Mouse (Mus musculus) layer of hippocampus, adult 9-10 months (tissue): ENCODE results near the gene Cd302.

Experiments used
- DNase-seq: peaks from one replicate; pipeline ENCODE4 v3.0.0; 2022; ENCODE audit warnings: low spot score

The Cd302 gene

DNA sequence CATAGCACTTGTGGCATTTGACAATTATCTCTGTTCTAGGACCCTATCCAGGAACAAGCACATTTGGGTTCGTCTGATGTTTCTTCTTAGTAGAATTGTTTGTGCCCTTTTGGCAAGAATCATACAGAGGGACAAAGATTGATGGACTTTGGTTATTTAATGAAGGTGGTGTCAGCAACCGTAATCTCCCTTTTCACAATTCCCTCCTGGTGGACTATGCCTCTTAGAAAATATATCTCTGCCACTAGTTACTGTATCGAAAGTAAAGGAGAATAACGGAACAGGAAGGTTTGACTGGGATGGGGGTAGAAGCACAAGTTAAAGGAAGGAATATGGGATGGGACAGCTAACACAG lies at the start of gene Cd302:
Gene Cd302, minus strand, starts transcription at position 22 of the 355 bp plus-strand sequence.
- no peak for DNase-seq

DNA sequence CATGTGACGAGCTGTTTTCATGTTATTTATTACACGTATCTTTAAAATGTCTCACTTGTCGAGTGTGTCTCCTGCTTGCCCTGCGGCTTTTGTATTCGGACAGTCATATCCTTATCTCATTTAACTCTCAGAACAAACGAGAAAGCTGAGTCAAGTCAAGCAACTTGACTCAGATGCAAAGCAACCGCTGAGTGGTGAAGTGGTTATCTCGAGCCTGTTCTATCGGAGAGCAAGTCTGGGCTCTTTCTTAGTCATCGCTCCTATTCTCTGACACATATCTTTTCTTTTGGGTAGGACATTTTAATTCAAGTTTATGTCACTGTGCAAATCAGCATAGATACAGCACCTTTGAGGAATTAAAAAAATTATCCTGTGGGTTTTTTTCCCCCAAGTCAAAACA lies 44.4 kb upstream of the Cd302 start:
- DNase-seq = no peak

DNA sequence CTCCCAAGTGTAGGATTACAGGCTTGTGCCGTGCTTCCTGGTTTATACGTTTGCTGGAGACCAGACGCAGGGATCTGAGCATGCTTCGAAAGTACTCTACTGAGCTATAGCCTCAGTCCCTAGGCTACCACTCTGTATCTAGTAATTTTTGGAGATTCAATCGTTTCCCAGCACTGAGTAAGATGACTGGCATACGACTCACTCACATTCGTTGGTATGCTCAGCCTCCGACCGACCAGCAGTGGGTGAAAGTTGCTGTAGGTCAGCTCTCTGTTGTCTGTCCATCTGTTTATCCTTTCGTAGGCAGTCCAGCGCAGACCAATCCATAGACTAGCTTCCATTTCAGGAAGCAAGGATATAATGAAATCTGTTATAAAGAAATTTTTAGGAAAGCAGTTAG lies 43.3 kb upstream of the Cd302 start:
- no peak for DNase-seq

DNA sequence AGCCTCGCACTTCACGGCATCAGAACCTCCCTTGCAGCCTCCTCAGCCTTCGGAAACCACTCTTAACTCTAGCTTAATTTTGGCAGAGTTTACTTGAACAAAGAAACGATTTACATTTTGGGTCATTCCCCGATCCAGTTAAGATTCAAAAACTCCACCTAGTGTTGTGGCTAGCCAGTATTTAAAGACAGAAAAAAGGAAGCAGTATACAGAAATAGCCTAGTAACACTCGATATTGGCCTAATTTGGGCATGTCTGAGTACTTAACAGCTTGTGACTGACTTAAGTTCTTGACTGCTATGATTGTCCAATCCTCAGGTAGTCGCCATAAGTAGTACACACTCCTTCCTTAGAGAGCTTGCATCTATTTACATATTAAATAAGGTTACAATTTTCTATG lies 42.7 kb upstream of the Cd302 start:
- no peak for DNase-seq

DNA sequence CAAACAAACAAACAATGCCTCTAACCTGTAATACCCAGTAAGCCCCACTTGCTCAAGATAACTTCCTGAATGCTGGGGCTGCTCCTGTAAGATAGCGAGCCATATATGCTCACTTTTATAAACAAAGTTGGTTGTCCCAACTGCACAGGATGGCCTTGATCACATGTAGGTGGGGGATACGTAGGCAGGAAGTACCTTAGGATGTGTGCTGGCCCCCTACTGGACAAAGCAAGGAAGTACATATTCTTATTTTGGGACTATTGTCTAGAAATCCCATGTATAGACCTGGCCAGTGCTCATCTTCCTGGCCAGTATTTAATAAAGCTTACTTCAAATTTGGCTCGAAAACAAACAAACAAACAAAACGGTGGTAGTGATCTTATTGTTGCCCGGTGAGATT lies 39.1 kb upstream of the Cd302 start:
- DNase-seq = no peak

DNA sequence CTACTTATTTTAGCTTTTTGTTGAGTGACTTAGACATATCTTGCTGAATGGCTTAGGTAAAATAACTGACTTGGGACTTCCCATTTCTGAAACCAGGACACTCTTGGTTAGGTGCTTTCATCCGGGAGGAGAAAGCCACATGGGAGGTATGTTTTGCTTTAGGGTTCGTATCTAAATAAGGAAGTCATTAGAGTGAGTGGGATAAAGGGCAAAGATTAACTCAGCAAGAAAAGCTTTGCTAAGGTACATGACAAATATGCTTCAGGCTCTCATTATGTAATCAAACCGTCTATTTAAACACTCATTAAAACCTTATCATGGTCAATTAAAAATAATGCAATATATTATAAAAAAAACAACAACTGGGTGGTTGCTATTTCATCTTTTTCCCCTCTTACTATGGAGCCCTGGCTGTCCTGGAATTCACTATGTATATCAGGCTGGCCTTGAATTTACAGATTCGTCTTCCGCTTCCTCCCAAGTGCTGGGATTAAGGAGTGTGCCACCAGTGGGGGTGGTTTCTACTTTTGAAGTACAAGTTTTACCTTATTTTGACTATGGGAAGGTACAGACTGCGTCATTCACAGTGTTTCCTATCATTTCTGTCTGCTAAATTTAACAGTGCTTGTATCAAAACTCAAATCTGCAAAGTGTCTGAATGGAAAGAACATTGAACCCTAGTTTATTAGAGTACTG lies 37.9 kb upstream of the Cd302 start:
- no peak for DNase-seq

DNA sequence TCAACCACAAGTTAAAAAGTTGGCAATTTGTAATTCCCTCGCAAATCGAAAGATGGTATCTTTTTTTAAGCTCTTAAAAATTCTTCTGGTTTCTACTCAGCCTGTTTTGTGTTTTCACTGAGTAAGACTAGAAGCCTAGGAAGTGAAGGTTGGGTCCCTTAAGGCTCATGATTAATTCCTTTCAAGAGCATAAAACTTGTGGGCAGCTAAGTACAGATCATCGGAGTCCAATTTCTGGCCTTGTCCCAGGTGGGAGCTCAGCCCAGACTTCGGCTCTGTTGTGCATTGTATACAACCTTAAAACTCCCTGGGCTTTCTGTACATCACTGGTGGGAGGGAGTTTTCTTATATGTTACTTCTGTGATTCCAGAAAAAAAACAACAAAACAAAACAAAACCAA lies 19.5 kb upstream of the Cd302 start:
- no peak for DNase-seq

DNA sequence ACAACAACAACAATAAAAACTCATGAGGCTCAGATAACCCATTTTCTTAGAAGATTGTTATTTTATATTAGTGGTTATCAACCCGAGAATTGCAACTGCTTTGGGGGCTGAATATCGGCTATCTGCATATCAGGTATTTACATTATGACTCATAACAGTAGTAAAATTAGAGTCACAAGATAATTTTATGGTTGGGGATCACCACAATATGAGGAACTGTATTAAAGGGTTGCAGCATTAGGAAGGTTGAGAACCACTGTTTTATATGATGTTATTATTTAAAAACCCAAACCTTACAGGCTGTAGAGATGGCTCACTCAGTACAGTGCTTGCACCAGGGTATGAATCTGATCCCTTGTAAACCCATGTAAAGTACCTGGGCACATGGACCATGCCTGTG lies 15.0 kb upstream of the Cd302 start:
- DNase-seq = no peak

DNA sequence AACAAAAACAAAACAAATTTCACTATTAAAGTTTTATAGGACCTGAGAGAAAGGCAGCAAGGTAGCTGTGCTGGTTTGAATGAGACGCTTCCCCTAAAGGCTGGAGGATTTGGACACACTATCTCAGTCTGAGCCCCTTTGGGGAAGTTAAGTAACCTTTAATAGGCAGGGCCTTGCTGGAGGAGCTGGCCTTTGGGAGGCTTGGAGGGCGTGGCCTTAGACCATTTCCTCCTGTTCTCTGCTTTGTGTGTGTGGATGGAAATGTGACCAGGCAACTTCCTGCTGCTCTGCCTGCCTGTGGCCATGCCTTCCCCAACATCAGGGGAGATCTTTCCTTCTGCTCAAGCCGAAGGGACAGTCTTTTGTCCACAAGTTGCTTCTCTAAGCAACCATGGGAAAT lies 14.0 kb upstream of the Cd302 start:
- no peak for DNase-seq

DNA sequence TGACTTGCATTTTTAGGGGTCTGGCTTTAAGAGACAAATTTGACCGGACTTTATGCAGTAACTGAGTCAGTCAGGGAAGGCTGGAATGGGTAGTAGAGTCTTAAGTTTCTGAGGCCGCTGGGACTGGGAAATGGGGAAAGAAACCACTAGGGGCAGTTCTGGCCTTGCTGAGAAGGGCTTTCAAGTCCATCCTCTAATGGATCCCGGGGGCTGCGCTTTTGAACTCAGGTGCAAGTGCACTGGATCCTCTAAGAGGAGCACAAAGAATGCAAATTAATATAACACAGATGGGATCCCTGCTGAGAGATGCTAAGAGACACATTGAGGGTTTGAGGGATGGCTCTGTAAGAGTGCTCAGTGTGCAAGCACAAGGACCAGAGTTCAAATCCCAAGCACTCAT lies 7.1 kb upstream of the Cd302 start:
- DNase-seq = no peak

DNA sequence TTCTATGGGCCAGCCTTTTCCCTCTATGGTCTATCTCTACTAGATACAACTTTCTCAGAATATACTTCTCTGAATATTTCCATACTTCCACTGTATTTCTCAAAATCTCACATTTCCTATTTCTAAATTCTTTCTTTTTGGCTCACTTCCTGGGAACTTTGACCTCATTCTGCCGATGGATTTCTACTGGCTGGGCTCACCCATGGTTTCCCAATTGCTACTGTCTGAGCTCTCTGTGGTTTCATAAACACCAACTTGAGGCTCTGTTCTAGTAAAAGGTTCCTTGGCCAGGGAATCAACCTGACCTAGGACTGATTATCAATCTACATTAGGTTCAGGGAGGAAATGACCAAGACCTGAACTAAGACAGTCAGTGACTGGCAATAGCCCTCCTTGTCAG lies 5.2 kb upstream of the Cd302 start:
- no peak for DNase-seq

DNA sequence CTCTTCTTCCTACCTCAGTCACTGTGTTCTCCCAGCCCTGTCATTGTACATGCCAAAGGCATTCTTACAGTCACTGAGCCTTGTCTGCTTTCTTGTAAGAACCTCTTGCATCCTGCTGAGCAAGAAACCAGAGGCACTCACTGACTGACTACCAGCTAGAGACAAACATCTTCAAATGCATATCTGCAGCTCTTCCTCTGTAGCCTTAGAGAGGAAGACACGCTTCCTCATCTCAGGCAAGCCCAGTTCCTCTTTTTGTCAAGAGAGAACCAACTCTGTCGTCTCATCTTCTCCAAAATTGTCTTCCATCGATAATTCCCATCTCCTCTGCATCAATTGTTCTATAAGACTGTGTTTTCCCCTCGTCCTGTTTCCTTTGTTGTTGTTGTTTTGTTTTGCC lies 4.3 kb upstream of the Cd302 start:
- DNase-seq = no peak

DNA sequence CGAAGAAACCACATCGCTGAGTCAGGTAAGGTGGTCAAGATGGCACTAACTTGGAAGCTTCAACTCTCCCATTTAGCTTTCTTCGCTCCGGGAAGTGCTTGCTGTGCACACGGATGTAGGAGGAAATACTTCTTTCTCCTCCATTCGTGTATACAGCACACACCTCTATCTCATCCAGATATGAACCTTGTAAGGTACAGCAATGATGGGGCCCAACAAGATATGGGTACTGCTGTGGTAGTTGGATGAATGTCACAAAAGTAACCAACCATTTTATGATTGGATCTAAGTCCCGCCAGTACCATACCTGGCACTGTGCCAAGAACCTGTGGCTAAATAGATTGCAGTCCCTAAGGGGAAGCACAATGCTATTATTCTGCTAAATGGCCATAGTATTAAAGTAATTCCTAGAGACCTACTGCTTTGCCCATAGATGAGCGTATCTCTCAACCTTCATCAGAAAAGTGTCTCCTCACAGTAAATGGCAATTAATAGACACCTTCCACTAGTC lies 874 bp upstream of the Cd302 start:
- no peak for DNase-seq

DNA sequence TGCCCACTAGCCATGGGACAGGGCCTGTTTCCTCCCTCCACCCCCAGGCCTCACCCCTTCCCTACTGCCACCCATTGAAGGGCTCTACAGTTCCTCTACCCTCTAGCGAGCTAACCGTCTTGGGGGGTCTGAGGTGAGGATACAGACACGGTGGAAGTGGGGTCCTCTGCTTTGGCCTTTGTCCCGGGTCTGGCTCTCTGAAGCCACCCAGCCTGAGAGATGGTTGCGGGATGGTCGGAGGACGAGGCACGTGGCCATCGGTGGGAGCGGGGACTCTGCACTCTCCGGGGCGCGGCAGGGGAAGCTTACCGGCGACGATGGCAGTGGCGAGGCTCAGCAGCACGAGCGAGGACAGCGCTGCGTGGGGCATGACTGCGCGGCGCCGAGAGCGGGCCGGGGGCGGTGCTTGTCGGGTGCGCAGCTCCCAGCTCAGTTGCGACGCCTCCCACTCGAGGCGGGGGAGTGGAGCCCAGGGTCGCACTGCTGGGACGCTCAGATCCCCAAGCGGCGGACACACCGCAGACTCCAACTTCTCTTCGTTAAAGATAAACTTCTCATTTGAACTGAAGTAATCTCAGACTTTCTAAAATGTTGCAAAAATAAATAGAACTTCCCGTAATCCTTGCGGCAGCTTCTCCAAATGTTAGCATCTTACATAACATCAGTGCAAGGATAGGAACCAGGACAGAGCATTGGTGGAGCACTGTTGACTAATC lies 379 bp downstream of the Cd302 start:
- DNase-seq = peak; percentile 4

DNA sequence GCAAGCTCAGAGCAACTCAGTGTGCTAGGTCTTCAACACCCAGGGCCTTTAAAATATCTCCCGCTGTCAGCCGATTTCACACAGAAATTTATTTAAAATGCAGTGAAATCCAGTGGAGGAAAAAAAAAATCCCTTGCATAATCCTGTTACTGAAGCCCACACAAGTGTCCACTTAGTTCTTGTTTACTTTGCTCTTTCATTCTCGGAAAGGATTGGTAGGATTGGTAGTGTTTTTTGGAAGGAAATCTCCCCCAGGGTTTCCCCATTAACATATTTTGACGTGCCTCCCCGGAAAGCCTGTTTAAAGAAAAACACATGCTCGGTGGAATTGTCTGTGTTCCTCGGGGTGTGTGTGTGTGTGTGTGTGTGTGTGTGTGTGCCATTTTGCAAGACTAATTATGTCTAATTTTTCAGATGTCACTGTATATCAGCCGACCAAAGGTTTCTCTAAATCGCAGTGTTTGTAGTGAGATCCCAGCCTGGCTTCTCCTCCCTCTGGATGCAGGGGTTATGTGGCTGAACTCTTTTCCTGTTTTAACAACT lies 1.0 kb downstream of the Cd302 start:
- no peak for DNase-seq

DNA sequence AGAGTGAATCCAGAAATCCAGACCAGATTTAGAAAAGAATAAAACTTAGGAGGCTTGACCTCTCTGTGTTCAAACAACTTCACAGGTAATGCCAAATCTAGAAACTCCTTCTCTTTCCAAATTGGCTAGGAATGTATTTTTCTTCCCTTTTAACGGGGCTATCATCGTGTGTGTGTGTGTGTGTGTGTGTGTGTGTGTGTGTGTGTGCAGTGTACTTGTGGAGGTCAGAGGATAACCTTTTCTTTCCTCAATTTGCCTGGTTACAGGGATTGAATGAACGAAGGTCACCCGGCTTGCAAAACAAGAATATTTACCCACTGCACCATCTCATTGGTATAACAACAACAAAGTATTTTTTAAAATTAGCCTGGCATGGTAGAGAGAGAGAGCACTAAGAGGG lies 1.7 kb downstream of the Cd302 start:
- DNase-seq = no peak

DNA sequence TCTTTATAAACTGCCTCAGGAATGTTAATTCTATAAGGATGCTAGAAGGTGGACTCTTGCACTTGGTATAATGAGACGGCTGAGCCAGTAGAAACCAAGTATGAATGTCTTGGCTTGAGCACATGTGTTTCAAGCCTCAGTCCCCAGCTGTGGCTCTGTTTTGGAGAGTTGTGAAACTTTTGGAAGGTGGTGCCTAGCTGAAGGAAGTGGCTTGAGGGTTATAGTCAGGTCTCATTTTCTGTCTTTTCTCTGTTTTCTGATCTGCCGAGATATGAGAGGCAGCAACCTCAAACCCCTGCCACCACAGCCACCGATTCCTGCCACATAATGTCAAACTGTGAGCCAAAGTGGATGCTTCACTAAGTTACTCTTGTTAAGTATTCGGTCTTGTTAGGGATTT lies 5.7 kb downstream of the Cd302 start:
- DNase-seq = no peak

DNA sequence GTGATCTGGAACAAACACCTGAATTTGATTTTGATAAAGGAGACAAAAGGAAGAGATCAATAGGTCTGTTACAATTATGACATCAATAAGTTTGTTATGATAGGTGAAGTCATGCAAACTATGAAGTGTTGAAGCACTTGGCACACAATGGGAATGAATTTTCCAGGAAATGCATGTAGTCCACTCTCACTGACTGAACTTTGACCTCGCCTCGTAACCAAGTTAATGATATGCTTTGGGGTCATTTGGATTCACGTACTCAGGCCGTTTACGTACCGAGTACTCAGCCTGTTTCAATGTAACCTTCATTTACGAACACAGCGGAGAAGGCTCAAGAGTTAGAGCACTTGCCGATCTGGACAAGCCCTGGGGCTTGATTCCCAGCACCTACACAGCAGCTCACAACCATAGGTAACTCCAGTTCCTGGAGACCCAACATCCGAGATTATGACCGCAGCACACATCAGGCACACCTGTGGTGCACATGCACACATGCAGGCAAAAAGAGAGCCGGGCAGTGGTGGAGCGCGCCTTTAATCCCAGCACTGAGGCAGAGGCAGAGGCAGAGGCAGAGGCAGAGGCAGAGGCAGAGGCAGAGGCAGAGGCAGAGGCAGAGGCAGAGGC lies 14.3 kb downstream of the Cd302 start:
- DNase-seq = no peak

DNA sequence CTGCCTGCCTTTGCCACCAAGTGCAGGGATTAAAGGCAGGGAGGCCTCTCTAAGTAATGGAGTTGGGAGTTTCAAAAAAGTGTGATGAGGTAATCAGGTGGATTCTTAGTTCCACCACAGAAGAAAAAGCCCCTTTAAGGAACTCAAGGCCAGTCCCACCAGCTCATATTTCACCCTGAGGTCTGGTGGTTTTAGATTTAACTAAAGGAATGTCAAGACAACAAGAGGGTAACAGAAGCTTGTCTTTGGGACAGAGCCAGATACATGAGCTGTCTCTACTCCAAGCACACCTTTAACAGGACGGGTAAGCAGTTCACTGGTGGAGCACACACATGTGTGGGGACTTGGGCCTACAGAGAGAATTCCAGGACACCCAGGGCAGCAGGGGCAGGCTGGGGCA lies 16.7 kb downstream of the Cd302 start:
- DNase-seq = no peak

DNA sequence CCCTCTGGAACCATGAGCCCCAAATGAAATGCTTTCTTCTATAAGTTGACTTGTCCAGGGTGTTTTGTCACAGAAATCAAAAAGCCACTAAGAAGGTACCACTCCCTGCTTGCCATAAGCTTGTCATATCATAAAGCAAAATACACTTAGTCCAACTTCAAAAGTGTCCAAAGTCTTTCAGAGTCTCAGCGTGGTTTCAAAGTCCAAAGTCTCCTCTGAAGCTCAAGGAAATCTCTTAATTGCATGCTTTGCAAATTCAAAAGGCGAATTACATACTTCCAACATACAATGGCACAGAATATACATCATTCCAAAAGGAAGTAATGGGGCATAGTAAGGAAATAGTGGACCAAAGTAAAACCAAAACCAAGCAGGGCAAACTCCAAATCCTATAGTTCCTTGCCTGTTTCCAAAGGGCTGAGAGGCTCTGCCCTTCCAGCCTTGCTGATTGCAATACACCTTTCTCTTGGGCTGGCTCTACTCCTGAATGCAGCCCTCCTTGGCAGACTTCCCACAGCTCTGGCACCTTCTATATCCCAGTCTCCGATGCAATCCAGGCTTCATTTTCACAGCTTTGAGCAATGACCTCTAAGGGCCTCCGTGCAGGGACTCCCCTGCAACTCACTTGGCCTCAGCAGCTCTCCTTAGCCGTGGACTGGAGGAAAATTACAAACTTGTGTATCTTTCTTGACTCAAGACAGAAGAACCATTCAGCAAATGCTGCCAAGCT lies 23.5 kb downstream of the Cd302 start:
- DNase-seq = no peak

DNA sequence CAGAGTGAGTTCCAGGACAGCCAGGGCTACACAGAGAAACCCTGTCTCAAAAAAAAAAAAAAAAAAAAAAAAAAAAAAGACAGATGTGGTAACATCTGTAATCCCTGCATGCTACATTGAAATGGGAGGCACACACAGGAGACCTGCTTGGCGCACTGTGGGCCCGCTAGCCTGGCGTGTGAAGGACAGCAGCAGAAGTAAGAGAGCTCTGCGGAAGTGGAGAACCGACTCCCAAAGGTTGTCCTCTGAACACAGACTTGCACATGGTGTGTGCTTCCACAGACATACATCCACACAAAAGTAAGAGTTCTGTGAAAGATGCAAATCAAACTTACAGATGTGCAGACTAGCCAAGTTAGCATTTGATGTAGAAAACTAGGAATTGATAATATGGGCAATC lies 25.1 kb downstream of the Cd302 start:
- no peak for DNase-seq

DNA sequence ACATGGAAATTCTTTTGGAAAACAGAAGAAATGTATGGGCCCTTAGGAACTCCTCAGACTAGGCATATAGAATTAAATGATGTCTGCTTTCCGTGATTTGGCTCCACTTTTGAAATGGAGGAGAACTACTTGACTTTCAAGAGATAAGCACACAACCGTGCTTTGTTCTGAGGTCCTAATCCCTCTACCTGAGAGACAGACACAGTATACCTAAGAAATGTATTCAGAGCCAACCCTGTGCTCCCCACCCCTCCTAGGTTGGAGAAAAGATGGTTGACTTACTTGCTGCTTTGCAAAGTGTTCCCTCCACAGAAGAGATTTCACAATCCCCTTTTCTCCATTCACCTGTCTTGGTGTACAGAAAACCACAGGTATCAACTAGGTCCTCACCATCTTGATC lies 27.5 kb downstream of the Cd302 start:
- DNase-seq = no peak

DNA sequence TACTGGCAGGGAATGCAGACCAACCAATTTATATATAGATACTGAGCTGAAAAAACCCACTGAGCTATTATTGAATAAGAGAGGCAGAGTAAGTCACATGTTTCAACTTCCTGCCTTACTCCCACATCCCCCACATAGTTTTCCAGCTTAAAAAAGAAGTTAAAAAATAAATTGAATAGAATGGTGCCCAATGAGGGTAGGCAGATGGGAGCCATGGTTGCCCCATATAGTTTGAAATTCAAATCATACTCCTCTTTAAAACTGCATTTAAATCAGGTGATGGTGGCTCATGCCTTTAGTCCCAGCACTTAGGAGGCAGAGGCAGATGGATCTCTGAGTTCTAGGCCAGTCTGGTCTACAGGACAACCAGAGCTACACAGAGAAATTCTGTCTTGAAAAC lies 30.8 kb downstream of the Cd302 start:
- DNase-seq = no peak
